Mouse (Mus musculus) lung, postnatal 14 days (tissue): ENCODE measurements around the gene Nfkbiz.

Experiments
- DNase-seq: peaks from one replicate; pipeline ENCODE4 v3.0.0; 2021

The Nfkbiz gene

GRCm38 (mm10) chr16:55798845-55799244, 39.9 kb downstream of the Nfkbiz start:
- DNase-seq = peak; percentile 43

GRCm38 (mm10) chr16:55790326-55790725, 48.4 kb downstream of the Nfkbiz start:
- DNase-seq = no peak

GRCm38 (mm10) chr16:55789291-55789690, 49.4 kb downstream of the Nfkbiz start:
- DNase-seq = no peak

- DNase-seq = no peak
These were observed 50.0 kb downstream of the Nfkbiz start for GRCm38 (mm10) chr16:55788671-55789070.

- no peak for DNase-seq
These were observed 51.2 kb downstream of the Nfkbiz start for GRCm38 (mm10) chr16:55787385-55788072.

- no peak for DNase-seq
These were observed 54.3 kb downstream of the Nfkbiz start for GRCm38 (mm10) chr16:55784379-55784778.

GRCm38 (mm10) chr16:55783923-55784322, 54.8 kb downstream of the Nfkbiz start:
- DNase-seq = no peak

- DNase-seq = no peak
These were observed 55.8 kb downstream of the Nfkbiz start for GRCm38 (mm10) chr16:55782911-55783310.

- peak; percentile 50 for DNase-seq
These were observed 56.9 kb downstream of the Nfkbiz start for GRCm38 (mm10) chr16:55781809-55782208.

- DNase-seq = no peak
These were observed 57.6 kb downstream of the Nfkbiz start for GRCm38 (mm10) chr16:55780958-55781558.

GRCm38 (mm10) chr16:55776329-55776728, 62.4 kb downstream of the Nfkbiz start:
- no peak for DNase-seq

- DNase-seq = no peak
These were observed 68.5 kb downstream of the Nfkbiz start for GRCm38 (mm10) chr16:55770247-55770646.
